Mouse (Mus musculus) spleen, adult 12 weeks (tissue): Measurements from ENCODE around the gene Ube2m.
A peak's percentile ranks its signal among the peaks of the same experiment; 100 is the strongest.

Source experiments
- DNase-seq: peaks from one replicate; pipeline ENCODE4 v3.0.0; 2022; ENCODE audit warnings: low spot score

The Ube2m gene

DNA sequence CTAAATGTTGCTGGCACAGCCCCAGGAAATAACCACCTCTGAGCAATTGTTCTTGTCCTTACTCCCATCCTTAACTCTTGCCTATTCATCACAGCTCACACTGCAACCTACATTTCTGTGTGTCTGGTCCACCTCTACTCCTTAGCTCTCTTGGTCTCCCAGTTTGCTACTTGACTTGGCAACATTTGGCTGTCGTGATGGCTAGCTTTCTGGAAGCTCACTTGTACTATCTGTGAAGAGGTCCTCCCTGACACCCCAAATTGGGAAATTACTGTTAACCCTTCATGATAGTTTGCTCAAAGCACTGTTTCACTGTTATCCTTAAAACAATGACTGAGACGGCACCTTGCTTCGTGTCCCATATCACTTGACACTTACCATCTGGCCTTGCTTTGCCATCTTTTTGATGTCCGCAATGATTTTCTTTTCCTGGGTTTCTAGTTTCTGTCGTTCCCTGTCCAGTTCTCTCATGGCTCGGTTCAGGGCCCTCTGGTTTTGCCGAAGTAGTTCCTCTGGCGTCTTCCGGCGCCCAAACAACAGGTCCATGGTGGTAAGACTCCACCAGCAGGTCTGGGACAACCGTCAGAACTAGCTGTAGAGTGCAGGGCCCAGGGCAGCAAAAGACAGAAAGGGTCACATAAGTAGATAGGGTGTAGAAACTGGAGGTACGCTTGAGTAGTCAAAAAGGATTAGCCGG, 4.5 kb downstream of the Ube2m start:
- no peak for DNase-seq

DNA sequence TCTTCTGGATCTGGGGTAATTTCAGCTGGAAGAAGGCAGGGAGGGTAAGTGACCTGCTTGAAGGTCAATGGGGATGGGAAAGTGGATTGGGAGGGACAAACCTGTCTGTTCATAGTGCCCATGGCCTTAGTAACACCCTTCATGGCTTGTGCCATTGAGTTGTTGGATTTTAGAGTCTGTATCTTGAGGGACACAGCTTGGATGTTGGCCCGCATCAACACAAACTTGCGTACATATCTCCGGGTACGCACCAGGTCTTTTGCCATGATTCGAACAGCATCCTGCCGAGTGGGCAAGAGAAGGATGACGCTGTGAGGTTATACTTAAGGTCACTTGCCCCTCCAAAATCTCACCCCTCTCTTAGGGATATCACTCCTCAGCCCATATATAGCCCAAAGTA, 5.5 kb downstream of the Ube2m start:
- DNase-seq = no peak

DNA sequence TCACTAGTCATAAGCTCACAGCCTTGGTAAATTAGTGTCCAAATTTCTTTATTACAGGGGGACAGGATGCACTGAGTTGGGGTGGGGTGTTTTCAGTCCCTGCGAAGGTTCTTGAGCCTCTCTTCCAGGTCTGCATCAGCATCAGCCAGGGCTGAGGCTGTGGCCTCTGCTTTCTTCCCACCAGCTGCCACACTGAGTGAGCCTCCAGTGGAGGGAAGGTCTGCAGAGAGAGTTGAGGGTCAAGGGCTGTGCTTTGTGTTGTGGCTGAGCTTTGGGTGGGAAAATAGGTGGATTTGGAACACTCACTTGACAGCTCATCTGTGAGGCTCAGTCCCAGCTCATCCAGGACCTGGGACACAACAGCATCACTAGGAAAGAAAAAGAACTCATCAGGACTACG, 6.1 kb downstream of the Ube2m start:
- DNase-seq = no peak

DNA sequence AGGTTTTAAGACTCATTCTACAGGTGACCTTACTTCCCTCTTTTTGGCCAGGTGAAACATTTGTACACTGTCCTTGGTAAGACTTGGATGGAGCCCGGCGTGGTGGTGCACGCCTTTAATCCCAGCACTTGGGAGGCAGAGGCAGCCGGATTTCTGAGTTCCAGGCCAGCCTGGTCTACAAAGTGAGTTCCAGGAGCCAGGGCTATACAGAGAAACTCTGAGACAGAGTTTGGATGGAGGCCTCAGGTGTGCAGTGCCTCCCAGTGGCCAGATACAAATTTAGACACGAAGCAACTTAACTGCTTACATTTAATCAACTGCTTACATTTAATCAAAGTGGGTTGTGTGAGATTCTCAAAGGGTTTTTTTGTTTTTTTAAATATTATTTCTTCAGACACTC, 7.0 kb downstream of the Ube2m start:
- no peak for DNase-seq

DNA sequence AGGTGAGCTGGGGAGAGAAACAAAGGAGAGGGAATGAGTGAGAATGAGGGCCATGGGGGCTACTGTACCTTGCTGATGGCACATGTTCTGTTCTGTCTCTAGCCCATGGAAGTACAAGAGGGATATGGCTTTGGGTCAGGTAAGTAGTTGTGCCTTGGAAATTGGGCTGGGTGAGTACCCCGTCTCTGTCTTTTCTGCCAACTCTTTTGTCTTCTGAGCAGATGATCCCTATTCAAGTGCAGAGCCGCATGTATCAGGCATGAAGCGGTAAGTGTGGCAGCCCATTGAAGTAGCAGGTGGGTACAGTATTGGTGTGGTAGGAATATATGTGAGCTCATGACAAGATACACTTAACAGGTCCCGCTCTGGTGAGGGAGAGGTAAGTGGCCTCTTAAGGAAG, 9.1 kb downstream of the Ube2m start:
- no peak for DNase-seq

DNA sequence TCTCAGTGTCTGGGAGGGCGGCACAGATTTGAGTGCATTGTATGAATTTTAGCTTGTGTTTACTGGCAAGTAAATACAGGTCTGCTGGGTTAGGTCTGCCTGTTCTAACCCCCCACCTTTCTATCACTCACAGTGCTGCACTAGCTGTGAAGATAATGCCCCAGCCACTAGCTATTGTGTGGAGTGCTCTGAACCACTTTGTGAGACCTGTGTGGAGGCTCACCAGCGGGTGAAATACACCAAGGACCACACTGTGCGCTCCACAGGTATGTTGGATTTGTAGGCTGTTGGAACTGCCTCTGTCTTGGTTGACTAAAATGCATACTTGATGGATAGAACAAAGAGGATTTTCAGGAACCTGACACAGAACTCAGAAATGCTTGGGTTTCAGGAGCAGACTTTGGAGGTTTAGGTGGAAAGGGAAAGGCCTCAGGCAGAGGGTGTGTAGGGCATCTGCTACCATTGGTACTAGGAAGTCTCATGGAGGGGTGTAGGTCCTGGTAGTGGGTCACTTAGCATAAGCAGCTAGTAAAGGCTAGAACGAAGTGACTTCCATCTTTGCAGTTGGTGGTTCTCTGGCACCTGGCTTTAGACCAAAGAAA, 12.5 kb downstream of the Ube2m start:
- DNase-seq = no peak

DNA sequence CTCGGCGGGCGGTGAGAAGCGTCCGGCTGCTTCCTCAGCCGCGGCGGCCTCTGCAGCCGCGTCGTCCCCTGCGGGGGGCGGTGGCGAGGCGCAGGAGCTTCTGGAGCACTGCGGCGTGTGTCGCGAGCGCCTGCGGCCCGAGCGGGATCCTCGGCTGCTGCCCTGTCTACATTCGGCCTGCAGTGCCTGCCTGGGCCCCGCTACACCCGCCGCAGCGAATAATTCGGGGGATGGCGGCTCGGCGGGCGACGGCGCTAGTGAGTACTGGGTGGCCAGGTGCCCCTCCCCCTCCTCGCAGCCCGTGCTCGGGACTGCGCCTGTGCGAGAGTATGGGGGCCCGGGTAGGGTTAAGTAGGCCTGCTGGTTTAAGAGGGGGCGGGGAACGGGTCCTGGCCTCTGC, 13.3 kb downstream of the Ube2m start:
- peak; percentile 40 for DNase-seq

DNA sequence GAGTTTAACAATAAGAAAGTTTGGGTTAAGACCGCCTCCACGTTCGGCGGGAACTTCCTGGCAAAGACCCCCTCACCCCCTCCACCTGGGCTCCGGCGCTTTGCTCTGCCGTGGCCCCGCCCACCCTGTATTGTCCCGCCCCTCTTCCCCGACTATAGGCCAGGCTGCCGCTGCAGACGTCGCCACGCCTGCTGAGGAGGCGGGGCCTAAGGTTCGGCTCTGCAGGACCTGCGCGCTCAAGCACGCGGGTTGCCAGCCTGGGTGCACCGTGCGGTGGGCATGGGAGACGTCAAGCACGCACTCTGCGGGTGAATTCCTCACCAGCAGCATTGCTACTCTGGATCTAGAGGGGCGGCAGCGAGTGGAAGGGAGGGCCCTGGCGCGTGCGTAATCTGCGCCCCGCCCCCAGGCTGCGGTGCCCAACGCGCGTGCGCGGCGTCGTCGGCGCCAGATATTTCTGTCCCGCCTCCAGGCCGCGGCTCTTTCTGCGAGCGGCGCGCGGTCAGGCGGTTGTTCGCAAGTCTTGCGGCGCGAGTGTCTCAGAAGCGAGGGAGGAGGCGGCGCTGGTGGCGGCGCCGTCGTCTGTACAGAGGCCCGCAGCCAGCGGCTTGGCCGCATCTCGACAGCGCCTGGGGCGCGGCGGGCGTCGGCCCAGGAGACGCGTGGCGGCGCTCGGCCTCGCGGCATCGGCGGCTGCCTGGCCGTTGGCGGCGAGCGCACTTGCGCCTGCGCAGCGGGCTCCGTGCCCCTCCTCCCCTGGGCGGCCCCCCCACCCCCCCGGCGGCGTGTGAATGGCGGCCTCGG, 13.9 kb downstream of the Ube2m start:
- DNase-seq = peak; percentile 97

DNA sequence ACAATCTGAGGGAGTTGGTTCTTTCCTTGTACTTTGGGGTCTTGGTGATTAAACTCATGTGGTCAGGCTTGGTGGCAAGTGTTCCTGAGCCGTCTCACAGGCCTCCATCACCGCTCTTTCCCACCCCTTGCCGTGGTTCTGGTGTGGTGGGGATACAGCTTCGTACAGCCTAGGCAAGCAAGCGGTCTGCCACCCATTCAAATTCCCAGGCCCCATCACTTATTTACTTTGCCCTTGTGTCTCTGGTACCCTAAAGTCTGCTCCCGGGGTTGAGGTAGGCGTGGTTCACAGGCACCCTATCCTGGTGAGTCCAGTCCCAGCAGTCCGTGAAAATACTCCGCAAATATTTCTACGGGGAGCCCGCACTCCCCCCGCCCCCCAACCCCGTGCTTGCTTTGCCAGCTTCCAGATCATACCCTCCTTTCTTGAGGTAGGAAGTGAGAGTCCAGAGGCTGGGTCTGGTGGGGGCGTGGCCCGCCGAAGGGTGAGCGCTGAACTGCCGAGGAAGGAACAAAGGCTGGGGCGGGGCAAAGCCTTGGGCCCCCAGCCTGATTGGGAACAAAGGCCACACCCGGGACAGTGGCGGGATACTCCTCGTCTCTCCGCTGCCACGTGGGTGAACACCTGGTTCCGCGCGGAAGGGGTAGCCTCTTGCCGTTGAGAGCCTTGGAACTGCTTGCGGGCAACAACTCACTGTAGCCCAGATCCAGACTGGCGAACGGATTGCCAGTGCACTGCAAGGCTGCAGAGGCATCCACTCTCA, 15.1 kb downstream of the Ube2m start:
- peak; percentile 50 for DNase-seq

DNA sequence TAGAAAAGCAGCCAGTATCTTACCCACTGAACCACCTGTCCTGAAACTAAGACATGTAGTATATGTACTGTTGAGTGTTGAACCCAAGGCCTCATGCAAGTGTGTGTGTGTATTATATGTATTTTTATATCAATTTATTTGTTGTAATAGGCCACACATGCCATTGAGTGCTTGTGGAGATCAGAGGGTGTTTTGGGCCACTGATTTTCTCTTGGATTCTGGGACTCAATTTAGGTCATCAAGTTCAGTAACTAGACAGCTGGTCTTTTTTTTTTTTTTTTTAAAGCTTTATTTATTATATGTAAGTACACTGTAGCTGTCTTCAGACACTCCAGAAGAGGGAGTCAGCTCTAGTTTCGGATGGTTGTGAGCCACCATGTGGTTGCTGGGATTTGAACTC, 22.9 kb downstream of the Ube2m start:
- DNase-seq = no peak

DNA sequence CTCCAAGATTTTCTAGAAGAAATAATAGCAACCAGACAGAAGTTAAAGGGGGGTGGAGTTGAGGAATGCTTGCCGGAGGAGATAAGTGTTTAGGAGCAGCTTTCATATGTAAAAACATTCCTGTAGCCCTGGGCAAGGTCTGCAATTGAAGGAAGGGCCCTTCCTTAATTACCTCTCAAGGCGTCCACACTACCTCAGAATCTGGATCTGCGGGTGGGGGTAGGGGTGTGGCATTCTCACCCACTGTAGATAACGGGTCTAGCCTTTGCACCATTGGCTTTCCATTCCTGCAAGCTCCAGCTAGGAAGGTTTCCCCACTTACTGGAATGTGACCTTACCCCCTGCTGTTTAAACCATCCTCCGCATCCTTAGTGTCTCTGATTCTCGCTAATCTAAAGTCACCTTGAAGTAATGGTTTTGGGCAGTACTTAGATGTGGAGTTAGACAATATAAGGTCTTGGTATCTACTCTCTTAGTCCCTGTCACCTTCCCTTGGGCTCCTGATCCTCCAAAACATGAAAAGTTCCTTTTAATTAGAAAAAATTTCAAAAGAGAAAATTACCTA, 23.7 kb downstream of the Ube2m start:
- no peak for DNase-seq

DNA sequence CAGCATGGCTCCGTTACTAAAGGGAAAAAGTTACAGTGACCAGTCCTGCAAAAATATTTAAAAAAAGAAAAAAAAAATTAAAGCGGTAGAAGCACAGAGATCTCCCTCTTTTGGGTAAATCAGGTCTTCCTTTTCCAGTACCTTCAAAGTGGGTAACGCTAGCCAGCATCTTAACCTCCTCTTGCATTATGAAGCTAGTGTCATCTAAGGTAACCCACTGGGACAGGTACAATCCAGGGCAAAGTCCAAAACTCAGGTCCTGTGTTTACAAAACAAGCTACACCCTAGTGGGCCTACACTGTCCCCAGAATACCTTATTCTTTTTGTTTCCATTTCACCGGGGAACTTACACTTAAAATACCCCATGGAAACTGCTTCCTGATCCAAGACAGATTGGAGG, 24.4 kb downstream of the Ube2m start:
- DNase-seq = no peak

DNA sequence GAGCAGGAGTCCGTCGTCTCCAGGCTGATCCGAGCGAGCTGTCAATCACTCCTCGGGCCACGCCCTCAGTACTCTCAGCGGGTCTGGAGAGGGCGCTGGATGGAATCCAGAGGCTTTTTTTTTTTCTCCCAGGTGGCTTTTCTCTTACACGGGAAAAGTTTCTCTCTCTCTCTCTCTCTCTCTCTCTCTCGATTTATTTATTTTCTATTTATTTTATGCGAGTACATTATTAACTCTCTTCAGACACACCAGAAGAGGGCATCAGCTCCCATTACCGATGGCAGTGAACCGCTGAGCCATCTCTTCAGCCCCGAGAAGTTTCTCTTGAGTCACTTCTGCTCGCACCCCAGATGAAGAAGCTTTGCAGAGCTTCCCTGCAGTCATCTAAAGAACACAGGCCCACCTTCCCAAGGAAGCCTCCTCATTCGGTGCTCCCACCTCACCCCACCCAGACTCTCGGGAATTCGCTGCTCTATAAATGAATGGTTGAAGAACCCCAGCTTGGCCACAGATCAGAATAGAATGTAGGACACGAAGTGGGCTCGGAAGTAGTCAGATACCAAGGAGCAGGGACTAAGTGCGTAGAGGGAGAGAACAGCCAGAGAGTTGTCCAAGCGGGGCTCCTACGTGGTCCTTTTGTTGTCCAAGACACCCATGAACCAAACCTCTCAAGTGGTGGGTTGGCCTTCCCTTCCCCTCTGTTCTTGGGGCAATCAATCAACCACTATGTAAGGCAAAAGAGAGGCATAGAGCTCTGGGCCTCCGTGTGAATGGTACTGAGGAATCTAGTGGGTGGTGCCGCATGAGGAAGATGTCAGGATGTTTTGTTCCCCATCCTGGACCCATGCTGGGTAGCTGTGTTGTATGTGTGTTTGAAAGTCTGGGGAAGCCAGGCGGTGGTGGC, 27.8 kb downstream of the Ube2m start, which contains the start of gene Zbtb45:
Gene Zbtb45 (minus strand): TSS at position 30 of the 904 bp plus-strand sequence.
- no peak for DNase-seq

DNA sequence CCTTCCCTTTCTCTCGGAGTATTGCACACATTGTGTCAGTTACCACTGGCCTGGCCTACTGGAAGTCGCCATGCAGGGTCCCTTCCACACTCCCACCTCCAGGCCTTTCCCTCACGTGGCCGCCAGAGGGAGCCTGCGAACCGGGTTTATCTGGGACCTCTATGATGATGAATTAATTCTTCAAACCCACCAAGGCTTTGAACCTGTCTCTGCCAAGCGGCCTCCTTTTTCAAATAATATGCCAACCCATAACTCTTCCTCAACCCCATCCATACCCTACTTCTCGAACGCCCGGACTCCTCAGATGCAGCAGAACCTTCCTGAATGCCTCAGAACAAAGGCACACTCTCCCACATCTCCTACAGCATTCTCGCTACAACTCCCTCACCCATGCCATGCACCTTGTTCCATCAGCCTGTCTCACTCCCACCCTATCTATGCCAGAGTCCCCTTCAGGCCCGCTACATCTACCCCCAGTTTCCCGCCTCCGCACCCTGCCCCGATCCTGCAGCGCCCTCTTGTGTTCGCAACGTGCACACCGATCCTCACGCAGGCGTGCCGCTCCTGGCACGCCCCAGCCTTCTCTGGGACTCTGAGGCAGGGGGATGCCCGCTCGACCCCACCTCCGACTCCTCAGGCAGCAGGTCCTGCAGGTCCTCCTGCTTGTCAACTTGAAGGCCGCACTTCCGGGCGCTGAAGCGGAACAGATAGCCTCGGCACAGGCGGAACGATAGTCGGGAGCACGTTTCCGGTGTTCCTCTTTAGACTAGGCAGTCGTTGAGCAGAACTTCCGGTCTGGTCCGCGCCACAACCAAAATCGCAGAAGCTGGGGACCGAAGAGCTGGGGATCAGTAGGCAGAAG, 28.7 kb downstream of the Ube2m start:
- DNase-seq = peak; percentile 86

DNA sequence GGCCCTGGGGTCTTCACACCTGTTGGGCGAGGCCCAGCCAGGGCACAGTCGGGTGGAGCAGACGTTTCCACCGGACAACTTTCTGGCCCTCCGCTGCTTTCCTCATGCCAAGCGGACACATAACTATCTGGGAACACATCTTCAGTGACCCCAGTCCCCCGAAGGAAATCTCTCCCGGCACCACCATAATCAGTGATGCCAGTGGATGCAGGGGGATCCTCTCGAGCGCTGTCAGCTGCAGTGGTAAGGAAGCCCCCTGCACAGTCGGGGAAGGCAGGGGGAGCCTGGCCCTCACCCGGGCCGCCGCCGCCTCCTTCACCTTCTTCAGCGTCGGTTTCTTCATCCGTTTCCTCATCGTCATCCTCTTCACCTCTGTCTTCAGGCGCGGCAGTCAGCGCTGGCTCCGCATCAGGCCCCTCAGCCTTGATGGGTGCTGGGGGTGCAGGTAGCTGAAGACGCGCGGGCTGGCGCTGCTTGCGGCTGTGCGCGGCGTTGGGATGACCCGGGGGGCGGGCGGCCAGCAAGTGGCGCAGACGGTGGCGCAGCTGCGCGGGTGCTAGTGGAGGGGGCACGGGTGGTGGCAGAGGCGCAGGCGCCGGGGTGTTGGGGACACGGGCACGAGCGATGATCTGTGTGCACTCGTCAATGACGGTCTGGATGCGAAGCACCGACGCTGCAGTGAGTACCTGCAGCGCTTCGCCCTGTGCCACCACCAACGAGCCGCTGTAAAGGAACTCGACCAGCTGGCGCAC, 30.6 kb downstream of the Ube2m start:
- no peak for DNase-seq

DNA sequence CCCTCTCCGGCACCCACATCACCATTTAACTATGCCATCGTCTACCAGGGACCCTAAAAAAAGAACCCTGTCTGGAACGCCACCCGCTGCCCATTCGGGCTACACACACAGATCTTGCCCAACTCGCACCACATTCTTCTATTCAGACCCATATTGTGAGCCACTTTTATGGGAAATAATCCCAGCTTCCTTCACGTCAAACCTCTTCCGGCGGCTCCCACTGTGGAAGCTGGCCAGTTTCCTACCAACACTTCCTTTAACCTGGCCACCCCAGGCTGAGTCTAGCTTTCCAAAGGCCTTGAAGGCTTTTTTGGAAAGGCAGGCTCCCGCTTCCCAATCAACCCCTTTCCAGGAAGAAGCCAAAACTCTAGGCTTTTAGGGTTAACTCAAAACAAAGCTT, 31.5 kb downstream of the Ube2m start:
- no peak for DNase-seq

DNA sequence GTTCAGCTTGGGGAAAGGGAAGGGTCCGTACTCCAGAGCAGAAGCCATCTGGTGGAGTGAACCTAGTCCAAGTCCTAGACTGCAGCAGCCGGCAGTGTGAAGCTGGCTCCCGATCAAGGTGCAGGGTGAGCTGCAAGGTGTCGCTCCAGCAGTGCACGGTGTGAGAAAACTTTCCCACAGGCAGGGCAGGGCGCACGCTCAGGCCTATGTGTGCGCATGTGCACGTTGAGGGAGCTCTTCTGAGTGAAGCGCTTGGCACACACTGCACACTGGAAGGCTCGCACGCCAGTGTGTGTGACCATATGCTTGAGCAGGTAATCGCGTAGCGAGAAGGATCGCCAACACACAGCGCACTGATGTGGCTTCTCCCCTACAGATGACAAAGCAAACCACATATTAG, 32.1 kb downstream of the Ube2m start:
- DNase-seq = no peak

DNA sequence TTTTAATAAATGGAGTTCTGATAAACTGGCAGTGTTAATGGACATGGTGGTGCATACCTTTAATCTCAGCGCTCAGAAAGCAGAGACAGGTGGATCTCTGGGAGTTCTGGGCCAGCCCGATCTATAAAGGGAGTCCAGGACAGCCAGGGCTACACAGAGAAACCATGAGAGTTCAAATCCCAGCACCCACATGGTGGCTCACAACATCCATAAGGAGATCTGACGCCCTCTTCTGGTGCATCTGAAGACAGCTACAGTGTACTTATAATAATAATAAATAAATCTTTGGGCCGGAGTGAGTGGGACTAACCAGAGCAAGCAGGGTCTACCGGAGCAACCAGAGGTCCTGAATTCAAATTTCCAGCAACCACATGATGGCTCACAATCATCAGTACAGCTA, 34.7 kb downstream of the Ube2m start:
- DNase-seq = no peak

DNA sequence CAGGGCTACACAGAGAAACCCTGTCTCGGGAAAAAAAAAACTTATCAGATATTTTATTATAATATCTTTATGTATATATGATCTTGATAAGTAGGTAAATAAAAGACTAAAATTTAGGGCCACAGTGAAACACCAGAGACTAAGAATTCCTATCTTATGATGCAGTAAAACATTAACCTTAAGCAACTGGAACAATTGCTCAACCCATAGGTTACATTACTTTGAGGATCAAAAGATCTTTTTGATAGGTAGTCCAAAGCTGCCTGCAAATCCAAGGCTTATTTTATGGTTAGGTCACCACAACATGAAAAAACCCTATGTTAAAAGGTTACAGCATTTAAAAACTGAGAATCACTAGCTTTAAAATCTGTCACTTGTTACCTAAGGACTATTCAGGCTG, 36.5 kb downstream of the Ube2m start:
- no peak for DNase-seq
